Mouse (Mus musculus) embryonic facial prominence, embryonic 12.5 days (tissue): ENCODE data around the gene Rsph4a. TPM values are rescaled to one million over a fixed set of nuclear protein-coding genes. Genes with fewer than 3 reads are reported as not detected.

ENCODE experiments used
- ATAC-seq: fragments of 200-750 bp; cut with Nextera tagmentation; 2 replicates; pipeline ENCODE4 v1.8.0; 2017; ENCODE audit not compliant: insufficient number of reproducible peaks, insufficient read depth, low FRiP score, low TSS enrichment
- H3K27ac ChIP-seq: fragments of 300-500 bp; sonication (generic); 2 replicates; pipeline ENCODE4 v1.5.1; 2016; ENCODE audit warnings: mild to moderate bottlenecking
- H3K27me3 ChIP-seq: fragments of 300-500 bp; sonication (generic); 2 replicates; pipeline ENCODE4 v1.6.1; 2016; ENCODE audit warnings: mild to moderate bottlenecking, moderate library complexity
- H3K36me3 ChIP-seq: fragments of 300-500 bp; sonication (generic); 2 replicates; pipeline ENCODE4 v1.6.1; 2016; ENCODE audit warnings: mild to moderate bottlenecking
- H3K4me1 ChIP-seq: fragments of 300-500 bp; sonication (generic); 2 replicates; pipeline ENCODE4 v1.6.1; 2016
- H3K4me2 ChIP-seq: fragments of 300-500 bp; sonication (generic); replicated peaks from 2 replicates; pipeline ENCODE4 v1.6.1; 2016; ENCODE audit warnings: mild to moderate bottlenecking, moderate library complexity
- H3K4me3 ChIP-seq: fragments of 300-500 bp; sonication (generic); 2 replicates; pipeline ENCODE4 v1.5.1; 2016; ENCODE audit warnings: mild to moderate bottlenecking
- H3K9ac ChIP-seq: fragments of 300-500 bp; sonication (generic); 2 replicates; pipeline ENCODE4 v1.6.1; 2016; ENCODE audit warnings: mild to moderate bottlenecking, moderate library complexity
- H3K9me3 ChIP-seq: fragments of 300-500 bp; sonication (generic); 2 replicates; pipeline ENCODE4 v1.6.1; 2016; ENCODE audit warnings: mild to moderate bottlenecking, moderate library complexity
- WGBS: fragments of 180-500 bp; shearing (Covaris S2); methylation state at CpG from one replicate; pipeline ENCODE4 v1.1.7; 2016; 5-methylcytosine and 5-hydroxymethylcytosine counted together
- polyA plus RNA-seq: library from polyadenylated mRNA; unstranded; fragments of >200 nt; fragmentation: Nextera tagmentation; extraction: Ambion mirVana; gene quantifications from 2 replicates; pipeline ENCODE4 v1.2.1, GENCODE M21; 2016

Gene Rsph4a
- polyA plus RNA-seq, 1 experiment from 2014 or later = not detected

- Histone ChIP-seq H3K4me2 (peak within 1 kb of the TSS; percentile 62), H3K4me1 (0 out of 2 replicates have a peak, but pooled peaks cover 10% of the 10 kb centered on the region), H3K36me3 (peaks cover 8% of the 10 kb centered on the region; the same call in 1 of the 2 replicates), H3K9me3 (no peaks in the 10 kb centered on the region), H3K9ac (peak within 1 kb of the TSS; percentile 95), H3K27me3 (no peaks in the 10 kb centered on the region), H3K4me3 (peak within 1 kb of the TSS; percentile 73), H3K27ac (peak within 1 kb of the TSS; percentile 84)
- WGBS = 2% methylated on average over 42 of the region's 42 CpGs
- ATAC-seq = peak; percentile 93
These were observed 46.1 kb downstream of the Rsph4a start, which contains the start of gene Zup1 for GRCm38 (mm10) chr10:33950803-33951583. Zup1 (minus strand) TSS chr10:33951269.

- H3K9ac ChIP-seq = no peak overlapping the region
- H3K27me3 ChIP-seq = no peaks in the 10 kb centered on the region
- no peak overlapping the region for H3K4me2 ChIP-seq
- WGBS = 73% methylated on average over 3 of the region's 3 CpGs
- ATAC-seq = no peak
- 0 out of 2 replicates have a peak, but pooled peaks cover 10% of the 10 kb centered on the region for H3K4me1 ChIP-seq
- H3K4me3 ChIP-seq = no peak overlapping the region
- H3K27ac ChIP-seq = no peak overlapping the region
- peaks cover 8% of the 10 kb centered on the region; the same call in 1 of the 2 replicates for H3K36me3 ChIP-seq
- no peaks in the 10 kb centered on the region for H3K9me3 ChIP-seq
These were observed 47.6 kb downstream of the Rsph4a start for GRCm38 (mm10) chr10:33952509-33952908.

Other genes with a start within 250 kb of the Rsph4a start
- gene Sult3a2, start 118.4 kb upstream of the Rsph4a start, polyA plus RNA-seq = not detected in 2 replicates
- not detected in 2 replicates for gene Sult3a1, start 47.4 kb upstream of the Rsph4a start, polyA plus RNA-seq
- gene Zup1, start 46.2 kb downstream of the Rsph4a start, polyA plus RNA-seq = 27.5 and 28.6 TPM in 2 replicates
- gene Rwdd1, start 114.5 kb downstream of the Rsph4a start, polyA plus RNA-seq = 151 TPM in 2 replicates
- not detected in 2 replicates for gene Trappc3l, start 132.5 kb downstream of the Rsph4a start, polyA plus RNA-seq
- gene Calhm4, start 139.2 kb downstream of the Rsph4a start, polyA plus RNA-seq = not detected in 2 replicates
- gene Calhm5, start 191.4 kb downstream of the Rsph4a start, polyA plus RNA-seq = 0.48 and 0.61 TPM in 2 replicates
- 0.74 and 0.83 TPM in 2 replicates for gene Calhm6, start 222.9 kb downstream of the Rsph4a start, polyA plus RNA-seq